Mouse (Mus musculus): Measurements from ENCODE around the gene Mmrn2. TPM values are rescaled to one million over a fixed set of nuclear protein-coding genes. Genes with fewer than 3 reads are reported as not detected.
A peak's percentile ranks its signal among the peaks of the same experiment; 100 is the strongest.
"Not testable (repeated sequence)": the region's sequence is repeated elsewhere in the genome, so short reads cannot be mapped to it uniquely, and the experiment has no call there.

Mmrn2 gene
- polyA plus RNA-seq, 1 experiment, result 1.7 TPM

- Histone ChIP-seq H3K9ac (ENCODE audit: low read depth, poor library complexity, severe bottlenecking) (peak overlapping the region; percentile 45), H3K36me3 (ENCODE audit: control insufficient read depth, insufficient read depth, low read length, poor library complexity, severe bottlenecking) (no peaks in the 10 kb centered on the region), H3K27me3 (ENCODE audit: control insufficient read depth, insufficient read depth, low read length, poor library complexity, severe bottlenecking) (no peaks in the 10 kb centered on the region), H3K9me3 (replicated peaks; ENCODE audit: control insufficient read depth, insufficient read depth, low read length, poor library complexity, severe bottlenecking) (peaks cover 16% of the 10 kb centered on the region), H3K4me3 (ENCODE audit: low read depth, low read length) (peak overlapping the region; percentile 52), H3K4me1 (ENCODE audit: control insufficient read depth, insufficient read depth, low read length) (peaks cover 8% of the 10 kb centered on the region), H3K27ac (ENCODE audit: insufficient read depth, low read length) (peak overlapping the region; percentile 75)
- TF ChIP-seq POLR2A (IDR thresholded peaks at IDR 0.05; ENCODE audit: insufficient read depth, low read length) (no peak), EP300 (IDR thresholded peaks at IDR 0.05; ENCODE audit: insufficient read depth, low read depth, low read length) (peak; percentile 23; the same call in 1 of the 2 replicates), CTCF (IDR thresholded peaks at IDR 0.05; ENCODE audit: low read depth, low read length) (peak; percentile 74)
These were observed 12.4 kb upstream of the Mmrn2 start for GRCm38 (mm10) chr14:34362726-34363445.

- Histone ChIP-seq H3K36me3 (ENCODE audit: control insufficient read depth, insufficient read depth, low read length, poor library complexity, severe bottlenecking) (no peaks in the 10 kb centered on the region), H3K27ac (ENCODE audit: insufficient read depth, low read length) (peak overlapping the region; percentile 75), H3K9ac (ENCODE audit: low read depth, poor library complexity, severe bottlenecking) (peak overlapping the region; percentile 45), H3K9me3 (replicated peaks; ENCODE audit: control insufficient read depth, insufficient read depth, low read length, poor library complexity, severe bottlenecking) (peaks cover 16% of the 10 kb centered on the region), H3K27me3 (ENCODE audit: control insufficient read depth, insufficient read depth, low read length, poor library complexity, severe bottlenecking) (no peaks in the 10 kb centered on the region), H3K4me3 (ENCODE audit: low read depth, low read length) (peak overlapping the region; percentile 52), H3K4me1 (ENCODE audit: control insufficient read depth, insufficient read depth, low read length) (peaks cover 7% of the 10 kb centered on the region)
- no peak for TF ChIP-seq CTCF (IDR thresholded peaks at IDR 0.05; ENCODE audit: low read depth, low read length)
- peak; percentile 68 for TF ChIP-seq EP300 (IDR thresholded peaks at IDR 0.05; ENCODE audit: insufficient read depth, low read depth, low read length)
- no peak for TF ChIP-seq POLR2A (IDR thresholded peaks at IDR 0.05; ENCODE audit: insufficient read depth, low read length)
These were observed 11.6 kb upstream of the Mmrn2 start for GRCm38 (mm10) chr14:34363490-34364253.

GRCm38 (mm10) chr14:34364254-34365146 lies 10.8 kb upstream of the Mmrn2 start:
- Histone ChIP-seq H3K4me3 (ENCODE audit: low read depth, low read length) (peak overlapping the region; percentile 52; the same call in 1 of the 2 replicates), H3K9ac (ENCODE audit: low read depth, poor library complexity, severe bottlenecking) (peak overlapping the region; percentile 45; the same call in 1 of the 2 replicates), H3K9me3 (replicated peaks; ENCODE audit: control insufficient read depth, insufficient read depth, low read length, poor library complexity, severe bottlenecking) (peaks cover 16% of the 10 kb centered on the region), H3K27ac (ENCODE audit: insufficient read depth, low read length) (peak overlapping the region; percentile 75)
- not testable (repeated sequence) for H3K4me1 ChIP-seq (ENCODE audit: control insufficient read depth, insufficient read depth, low read length); H3K27me3 ChIP-seq (ENCODE audit: control insufficient read depth, insufficient read depth, low read length, poor library complexity, severe bottlenecking); H3K36me3 ChIP-seq (ENCODE audit: control insufficient read depth, insufficient read depth, low read length, poor library complexity, severe bottlenecking)

- no peak for TF ChIP-seq POLR2A (IDR thresholded peaks at IDR 0.05; ENCODE audit: insufficient read depth, low read length)
- no peak for TF ChIP-seq EP300 (IDR thresholded peaks at IDR 0.05; ENCODE audit: insufficient read depth, low read depth, low read length)
- TF ChIP-seq CTCF (IDR thresholded peaks at IDR 0.05; ENCODE audit: low read depth, low read length), result no peak
- H3K9me3 ChIP-seq (replicated peaks; ENCODE audit: control insufficient read depth, insufficient read depth, low read length, poor library complexity, severe bottlenecking), result peaks cover 16% of the 10 kb centered on the region
- H3K4me3 ChIP-seq (ENCODE audit: low read depth, low read length), result no peak overlapping the region
- no peaks in the 10 kb centered on the region for H3K36me3 ChIP-seq (ENCODE audit: control insufficient read depth, insufficient read depth, low read length, poor library complexity, severe bottlenecking)
- H3K27me3 ChIP-seq (ENCODE audit: control insufficient read depth, insufficient read depth, low read length, poor library complexity, severe bottlenecking), result no peaks in the 10 kb centered on the region
- H3K9ac ChIP-seq (ENCODE audit: low read depth, poor library complexity, severe bottlenecking), result no peak overlapping the region
- H3K27ac ChIP-seq (ENCODE audit: insufficient read depth, low read length), result peak overlapping the region; percentile 70
- peaks cover 3% of the 10 kb centered on the region for H3K4me1 ChIP-seq (ENCODE audit: control insufficient read depth, insufficient read depth, low read length)
These were observed 10.1 kb upstream of the Mmrn2 start for GRCm38 (mm10) chr14:34365147-34365507.

GRCm38 (mm10) chr14:34370203-34370602 lies 5.1 kb upstream of the Mmrn2 start:
- Histone ChIP-seq H3K27me3 (ENCODE audit: control insufficient read depth, insufficient read depth, low read length, poor library complexity, severe bottlenecking) (no peaks in the 10 kb centered on the region), H3K36me3 (ENCODE audit: control insufficient read depth, insufficient read depth, low read length, poor library complexity, severe bottlenecking) (no peaks in the 10 kb centered on the region), H3K27ac (ENCODE audit: insufficient read depth, low read length) (no peak overlapping the region), H3K9ac (ENCODE audit: low read depth, poor library complexity, severe bottlenecking) (no peak overlapping the region), H3K4me3 (ENCODE audit: low read depth, low read length) (no peak overlapping the region), H3K9me3 (replicated peaks; ENCODE audit: control insufficient read depth, insufficient read depth, low read length, poor library complexity, severe bottlenecking) (peaks cover 13% of the 10 kb centered on the region), H3K4me1 (ENCODE audit: control insufficient read depth, insufficient read depth, low read length) (peaks cover 10% of the 10 kb centered on the region)
- no peak for TF ChIP-seq POLR2A (IDR thresholded peaks at IDR 0.05; ENCODE audit: insufficient read depth, low read length)
- TF ChIP-seq EP300 (IDR thresholded peaks at IDR 0.05; ENCODE audit: insufficient read depth, low read depth, low read length), result no peak
- no peak for TF ChIP-seq CTCF (IDR thresholded peaks at IDR 0.05; ENCODE audit: low read depth, low read length)

All from ES-Bruce4 (cell line).